Mouse (Mus musculus) heart, postnatal 4 days (tissue): ENCODE measurements around the gene Akap6. TPM values are rescaled to one million over a fixed set of nuclear protein-coding genes. Genes with fewer than 3 reads are reported as not detected.
"Not testable (repeated sequence)": the region's sequence is repeated elsewhere in the genome, so short reads cannot be mapped to it uniquely, and the experiment has no call there.

Experiments
- DNase-seq: peaks from one replicate; pipeline ENCODE4 v3.0.0; 2021
- total RNA-seq, 2 experiments: library from RNA; stranded (reverse); gene quantifications; 2 replicates each; pipeline ENCODE4 v1.2.3; 2021

Akap6 gene
- total RNA-seq, 2 experiments from 2014 or later, result 118 to 127 TPM

DNA sequence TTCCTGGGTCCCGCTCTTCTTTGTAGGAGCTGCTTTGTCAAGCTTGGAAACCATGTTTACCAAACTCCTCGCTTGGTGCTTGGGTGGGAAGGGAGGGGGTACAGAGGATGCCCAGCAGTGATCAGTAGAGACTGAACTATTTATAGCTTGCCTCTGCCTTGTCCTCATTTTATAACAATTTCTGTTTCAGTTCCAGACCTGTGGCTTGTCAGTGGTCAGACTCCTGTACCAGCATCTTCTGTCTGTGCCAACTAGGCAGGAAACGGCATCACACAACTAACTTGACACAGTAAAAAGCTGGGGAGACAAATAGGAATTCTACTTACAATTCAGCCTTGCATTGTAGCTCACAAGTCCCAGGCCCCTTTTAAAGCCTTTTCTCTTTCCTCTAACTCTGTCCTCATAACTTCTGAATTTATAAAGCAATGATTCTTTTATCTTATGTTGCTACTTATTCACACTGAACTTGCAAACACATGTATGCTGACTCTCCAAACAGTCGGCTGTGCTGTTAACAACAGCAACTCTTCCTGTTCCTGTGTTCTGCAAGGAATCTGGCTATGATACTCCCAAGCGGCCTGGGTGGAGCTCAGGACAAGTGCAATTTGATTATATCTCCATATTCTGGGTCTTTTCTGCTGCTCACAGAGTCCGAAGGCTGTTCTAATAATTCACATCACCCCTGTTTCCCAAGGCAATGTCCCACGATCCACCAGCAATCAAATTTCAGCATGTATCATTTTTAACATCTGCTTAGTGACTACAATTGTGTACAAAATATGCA is 12.9 kb downstream of the Akap6 start:
- no peak for DNase-seq

DNA sequence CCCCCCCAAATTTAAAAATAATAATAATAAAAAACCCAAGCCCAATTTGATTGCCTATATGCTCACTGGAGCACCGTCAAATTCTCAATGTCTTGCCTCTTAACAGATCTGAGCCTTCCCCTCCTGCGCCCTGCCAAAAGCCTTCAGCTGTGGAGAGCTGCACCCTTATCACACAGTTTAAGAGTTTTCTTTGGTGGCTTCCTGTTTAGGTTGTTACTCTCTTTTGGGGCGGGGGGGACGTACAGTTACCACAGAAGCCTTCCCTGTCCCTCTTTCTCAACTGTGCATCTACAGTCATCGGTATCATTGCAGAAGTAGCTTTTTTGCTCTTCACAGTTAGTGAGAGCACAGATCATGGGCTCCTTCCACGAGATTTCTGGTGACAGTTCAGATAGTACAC is 19.2 kb downstream of the Akap6 start:
- DNase-seq, result no peak

DNA sequence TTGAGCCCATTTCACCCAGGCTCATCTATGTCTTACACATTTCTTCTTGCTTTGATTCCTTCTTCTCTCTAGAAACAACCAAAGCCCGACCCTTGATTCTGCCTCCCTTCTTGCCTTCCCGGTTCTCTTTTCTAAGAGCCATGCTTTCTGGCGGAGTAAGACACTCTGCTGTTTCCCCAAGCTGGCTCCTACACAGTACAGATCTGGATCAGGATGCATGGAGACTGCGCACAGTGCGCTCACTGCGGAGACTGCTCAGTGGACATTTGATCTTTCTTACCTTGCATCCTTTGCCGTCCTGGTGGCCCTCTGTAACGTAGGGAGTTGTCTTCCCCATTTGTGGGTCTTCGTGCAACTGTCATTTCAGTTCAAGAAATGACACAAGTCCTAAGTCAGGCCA is 20.0 kb downstream of the Akap6 start:
- DNase-seq, result no peak

DNA sequence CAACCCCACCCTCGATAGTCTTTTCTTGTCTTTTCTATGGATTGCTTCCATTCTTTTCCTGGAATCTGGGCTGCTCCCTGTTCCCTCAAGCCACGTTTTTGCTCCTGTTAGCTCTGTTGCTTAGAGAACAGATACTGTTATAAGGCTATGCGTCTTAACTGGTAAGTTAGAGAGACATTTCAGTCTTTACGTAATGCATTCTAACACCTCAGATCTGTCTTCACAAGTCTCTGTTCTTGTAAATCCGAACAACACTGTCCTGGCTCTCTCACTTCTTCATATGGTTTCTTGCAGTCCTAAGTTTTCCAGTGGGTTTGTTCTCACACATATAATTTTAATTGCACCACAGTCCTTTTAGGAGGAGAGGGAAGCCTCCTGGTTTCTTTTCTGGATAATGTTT is 20.5 kb downstream of the Akap6 start:
- DNase-seq, result no peak

DNA sequence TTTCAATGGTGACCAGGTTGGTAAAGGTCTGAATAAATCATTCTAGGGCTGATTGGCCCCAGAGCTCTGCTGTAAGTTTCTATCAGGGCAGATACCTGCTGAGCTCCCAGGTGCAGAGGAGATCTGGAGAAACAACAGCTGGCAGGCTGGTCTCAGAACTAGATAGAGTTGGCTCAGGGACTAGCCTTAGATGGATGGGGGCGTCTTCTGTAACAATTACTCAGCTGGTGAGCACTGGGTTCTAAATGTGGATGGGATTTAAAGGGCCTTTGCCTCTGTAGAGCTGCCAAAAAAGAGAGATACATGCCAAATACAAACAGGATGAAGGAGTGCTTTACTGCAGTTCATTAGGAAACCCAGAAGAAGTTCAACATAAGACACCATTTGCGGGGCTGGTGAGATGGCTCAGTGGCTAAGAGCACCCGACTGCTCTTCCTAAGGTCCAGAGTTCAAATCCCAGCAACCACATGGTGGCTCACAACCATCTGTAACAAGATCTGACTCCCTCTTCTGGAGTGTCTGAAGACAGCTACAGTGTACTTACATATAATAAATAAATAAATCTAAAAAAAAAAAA is 24.9 kb downstream of the Akap6 start:
- DNase-seq, result not testable (repeated sequence)

DNA sequence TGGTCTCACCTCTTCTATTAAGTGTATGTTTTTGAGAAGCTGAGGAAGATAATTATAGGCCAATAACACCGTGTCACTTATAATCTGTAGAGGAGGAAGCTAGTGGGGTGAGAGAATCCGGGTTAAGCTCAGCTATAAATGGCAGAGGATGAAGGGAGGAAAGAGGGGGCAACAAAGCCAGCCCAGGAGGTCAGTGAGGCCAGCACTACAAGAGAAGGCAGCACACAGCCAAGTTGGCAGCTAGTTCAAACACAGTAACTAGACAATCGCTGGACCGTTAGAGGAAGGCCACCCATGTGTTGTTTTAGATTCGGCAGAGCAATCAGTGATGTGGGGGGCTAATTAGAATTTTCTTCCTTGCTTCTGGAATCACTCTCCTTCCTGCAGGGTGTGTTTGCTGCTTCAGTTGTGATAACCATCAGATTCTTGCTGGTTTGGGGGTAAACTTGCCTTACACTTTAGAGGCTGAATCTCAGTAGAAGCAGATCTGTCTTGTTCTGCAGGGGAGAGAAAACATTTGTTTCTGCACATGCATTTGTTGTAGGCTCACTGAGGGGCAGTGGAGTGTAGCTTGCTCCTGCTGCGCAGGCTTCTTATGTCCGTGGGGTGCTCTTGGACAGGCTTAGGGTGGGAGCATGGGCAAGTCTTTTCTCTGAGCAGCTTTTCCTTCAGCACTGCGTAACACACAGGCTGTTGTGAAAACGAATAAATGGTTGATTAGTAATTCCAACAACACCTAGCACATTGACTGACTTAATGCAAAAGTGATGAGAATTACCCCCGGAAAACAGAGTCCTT is 27.4 kb downstream of the Akap6 start:
- no peak for DNase-seq

DNA sequence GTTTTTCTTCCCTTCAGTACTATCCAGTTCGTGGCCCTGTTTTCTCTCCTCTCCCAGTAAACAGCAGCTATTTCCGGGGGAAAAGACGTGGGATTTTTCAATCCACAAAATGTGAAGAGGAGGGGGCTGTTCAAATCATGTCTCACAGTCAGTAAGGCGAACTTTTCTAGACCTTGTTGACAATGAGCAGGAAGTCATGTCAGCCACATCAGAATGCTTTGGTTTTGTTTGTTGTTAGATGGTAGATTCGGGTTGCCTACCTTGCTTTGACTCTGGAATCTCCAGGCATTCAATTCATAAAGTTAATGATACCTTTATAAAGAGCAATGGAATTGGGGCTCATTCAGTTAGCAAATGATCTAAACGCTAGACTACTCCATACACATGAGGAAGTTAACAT is 30.2 kb downstream of the Akap6 start:
- no peak for DNase-seq

DNA sequence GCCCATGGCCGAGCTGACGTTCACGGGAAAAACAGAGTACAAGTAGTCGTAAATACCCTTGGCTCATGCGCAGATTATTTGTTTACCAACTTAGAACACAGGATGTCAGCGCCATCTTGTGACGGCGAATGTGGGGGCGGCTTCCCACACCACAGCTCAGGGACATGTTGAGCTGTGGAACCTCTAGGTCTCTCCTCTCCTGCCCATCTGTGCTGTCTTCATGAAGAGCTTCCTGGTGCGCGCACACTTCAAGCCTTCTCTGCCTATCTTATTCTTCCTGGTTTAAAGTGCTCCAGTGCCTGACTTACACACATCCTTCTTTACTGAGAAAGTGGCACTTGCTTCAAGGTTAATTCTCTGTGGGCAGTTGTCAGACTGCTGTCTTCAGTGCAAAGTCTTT is 36.0 kb downstream of the Akap6 start:
- DNase-seq, result not testable (repeated sequence)

DNA sequence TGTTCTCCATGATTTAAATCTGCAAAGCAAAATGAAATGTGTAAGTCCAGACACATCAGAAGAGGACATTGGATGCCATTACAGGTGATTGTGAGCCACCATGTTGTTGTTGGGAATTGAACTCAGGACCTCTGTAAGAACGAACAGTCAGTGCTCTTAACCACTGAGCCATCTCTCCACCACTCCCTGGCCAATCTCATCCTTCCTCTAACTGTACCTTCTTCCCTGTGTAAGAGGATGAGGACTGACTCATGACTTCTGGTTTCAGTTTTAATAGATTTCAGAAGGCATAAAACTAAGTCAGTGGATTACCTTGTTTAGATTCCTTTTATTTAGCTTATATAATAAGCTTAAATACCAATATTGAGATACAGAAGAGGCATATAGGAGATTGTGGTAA is 38.0 kb downstream of the Akap6 start:
- no peak for DNase-seq

DNA sequence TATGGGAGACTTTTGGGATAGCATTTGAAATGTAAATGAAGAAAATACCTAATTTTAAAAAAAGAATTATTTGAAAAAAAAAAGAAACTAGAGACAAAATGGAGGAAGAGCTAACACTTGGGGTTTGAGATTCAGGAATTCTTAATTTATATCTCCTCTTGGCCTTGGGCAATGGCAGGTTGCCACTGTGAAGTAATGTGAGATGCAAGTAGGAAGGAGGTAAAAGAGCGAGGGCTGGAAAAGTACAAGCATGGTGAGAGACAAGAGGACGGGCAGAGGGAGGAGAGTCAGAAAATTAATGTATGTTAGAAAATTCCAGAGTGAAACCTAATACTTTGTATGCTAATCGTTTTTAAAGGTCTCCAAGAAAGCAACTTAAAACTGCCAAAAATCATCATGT is 40.1 kb downstream of the Akap6 start:
- no peak for DNase-seq

DNA sequence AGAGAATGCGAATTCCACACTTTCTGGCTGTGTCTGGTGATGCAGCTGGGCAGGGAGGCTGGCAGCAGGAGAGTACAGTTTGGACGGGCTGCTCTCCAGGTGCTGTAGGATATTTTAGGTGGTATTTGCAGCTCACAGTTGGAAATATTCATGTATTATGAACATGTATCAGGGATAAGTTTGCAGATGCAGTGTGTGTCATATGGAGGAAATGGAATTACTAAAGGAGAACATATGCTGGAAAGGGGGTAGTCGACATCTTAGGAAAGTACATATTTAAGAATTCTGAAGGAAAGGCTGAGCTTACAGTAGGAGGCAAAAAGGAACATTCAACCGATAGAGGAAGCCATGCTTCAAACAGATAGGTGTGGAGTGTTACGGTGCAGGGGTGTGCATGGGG is 42.6 kb downstream of the Akap6 start:
- DNase-seq, result no peak

DNA sequence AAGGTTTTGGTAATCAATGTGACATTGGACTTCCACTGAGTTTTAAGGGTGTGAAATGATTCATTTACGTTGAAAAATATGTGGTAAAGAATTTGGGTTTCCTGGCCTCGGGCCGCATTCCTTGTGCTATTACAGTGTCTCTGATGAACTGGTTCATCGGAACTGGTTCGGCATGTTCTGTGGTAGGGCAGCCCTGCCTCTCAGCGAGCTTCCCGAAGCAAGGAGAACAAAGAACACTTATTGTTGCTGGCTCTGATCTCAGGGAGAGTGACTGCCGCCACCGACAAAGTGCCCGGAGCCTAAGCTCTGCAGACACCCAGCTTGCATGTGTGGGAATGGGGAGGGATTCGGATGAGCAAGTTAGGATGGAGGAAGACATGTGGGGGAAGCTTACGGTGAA is 50.8 kb downstream of the Akap6 start:
- DNase-seq, result no peak

DNA sequence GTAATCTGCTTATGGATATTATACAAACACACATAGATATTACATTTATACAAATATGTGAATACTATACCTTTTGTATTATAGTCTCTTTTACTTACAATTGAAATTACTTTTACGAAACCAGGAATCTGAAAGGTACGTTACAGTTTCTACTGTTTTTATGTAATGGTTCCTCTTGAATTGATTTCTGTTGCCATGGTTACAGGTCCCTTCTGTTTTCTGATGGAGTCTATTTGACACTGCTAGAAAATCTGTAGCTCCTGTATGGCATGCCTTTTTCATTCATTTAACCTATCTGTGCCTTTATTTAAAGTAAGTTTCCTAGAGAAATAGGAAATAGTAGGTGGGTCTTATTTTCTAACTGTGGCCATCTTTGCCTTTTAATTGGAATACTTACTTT is 56.5 kb downstream of the Akap6 start:
- no peak for DNase-seq

DNA sequence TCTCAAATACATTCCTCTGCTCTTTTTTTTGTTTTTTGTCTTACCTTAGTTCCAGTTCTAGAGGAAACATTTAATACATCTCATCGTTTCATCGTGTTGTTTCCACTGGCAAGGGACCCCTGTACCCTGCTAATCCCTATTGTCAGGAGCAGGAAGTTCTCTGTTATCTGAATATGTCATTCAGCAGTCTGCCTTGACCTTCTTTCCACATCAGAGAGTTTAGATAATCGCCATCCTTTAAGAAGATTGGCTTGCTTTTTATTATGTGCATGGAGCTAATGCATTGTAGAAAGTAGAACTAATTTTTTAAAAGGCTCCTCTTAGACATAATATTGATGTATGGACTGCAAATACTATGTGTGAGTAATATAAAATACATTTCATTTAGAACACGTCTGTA is 58.7 kb downstream of the Akap6 start:
- no peak for DNase-seq

DNA sequence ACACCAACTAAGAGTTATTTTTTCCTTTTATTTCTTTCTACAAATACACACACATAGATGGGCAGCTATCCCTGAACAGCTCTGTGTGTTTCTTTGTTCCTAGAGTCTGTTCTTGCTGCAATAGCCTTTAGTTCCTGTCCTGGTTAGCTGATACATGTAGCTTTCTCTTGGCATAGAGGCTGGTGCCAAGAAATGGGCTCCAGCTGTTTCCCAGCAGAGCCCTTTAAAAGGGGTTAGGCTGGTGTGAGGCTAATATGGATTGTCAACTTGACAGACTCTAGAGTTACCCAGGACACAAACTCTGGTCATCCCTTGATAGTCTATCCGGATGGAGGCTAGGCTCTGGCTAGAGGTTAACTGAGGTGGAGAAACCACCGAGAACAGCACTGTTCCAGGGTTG is 64.9 kb downstream of the Akap6 start:
- no peak for DNase-seq

DNA sequence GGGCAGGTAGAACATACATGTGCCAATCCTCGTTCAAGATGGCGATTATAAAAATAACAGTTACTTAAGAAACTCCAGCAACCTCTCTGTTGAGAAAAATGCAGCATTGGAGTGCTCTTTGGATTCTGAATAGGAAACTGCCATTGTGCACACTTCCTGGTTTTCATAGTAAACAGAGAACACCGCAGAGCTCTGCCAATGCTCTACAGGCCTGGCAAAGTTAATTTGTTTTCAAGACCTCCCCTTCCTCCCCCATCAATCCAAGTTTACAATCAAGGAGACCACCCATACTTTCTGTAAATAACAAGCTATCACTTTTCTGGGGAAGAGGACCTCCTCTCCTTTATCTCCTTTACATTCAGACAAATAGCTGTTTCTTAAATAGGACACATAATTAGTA is 65.6 kb downstream of the Akap6 start:
- DNase-seq, result no peak

DNA sequence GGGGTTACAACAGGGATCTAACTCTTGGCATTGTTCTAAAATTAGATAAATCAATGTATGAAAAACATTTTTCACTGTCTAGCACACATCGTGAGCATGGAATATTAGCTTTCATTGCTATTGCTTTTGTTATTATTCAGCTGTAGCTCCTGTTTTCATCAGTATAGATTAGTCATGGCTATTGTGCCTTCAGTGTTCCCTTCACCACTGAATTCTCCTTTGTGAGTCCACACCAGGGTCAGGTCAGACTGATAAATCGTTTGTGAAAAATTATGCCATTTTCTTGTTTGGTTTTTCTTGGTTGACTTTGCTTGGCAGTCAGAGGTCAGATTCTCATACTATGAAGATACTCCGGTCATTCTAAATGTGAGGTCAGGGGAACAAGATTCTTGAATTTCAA is 70.4 kb downstream of the Akap6 start:
- no peak for DNase-seq

DNA sequence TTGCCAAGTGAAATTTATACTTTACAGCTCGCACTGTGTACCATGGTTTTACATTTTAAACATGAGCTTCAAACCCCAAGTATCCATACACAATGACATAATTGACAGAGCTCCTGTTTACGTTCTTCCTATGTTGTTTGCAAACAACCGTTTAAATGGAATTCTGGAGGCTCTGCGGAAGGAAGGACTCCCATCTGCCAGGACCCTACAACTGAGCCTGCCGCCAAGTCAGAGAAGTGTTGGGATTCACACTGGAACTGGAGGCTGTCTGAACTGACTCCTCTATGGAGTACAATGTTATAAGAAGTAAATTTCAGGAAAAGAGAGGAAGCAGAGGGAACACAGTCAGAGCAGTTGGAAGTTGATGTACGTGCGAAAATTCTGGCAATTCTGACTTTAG is 72.7 kb downstream of the Akap6 start:
- DNase-seq, result no peak

DNA sequence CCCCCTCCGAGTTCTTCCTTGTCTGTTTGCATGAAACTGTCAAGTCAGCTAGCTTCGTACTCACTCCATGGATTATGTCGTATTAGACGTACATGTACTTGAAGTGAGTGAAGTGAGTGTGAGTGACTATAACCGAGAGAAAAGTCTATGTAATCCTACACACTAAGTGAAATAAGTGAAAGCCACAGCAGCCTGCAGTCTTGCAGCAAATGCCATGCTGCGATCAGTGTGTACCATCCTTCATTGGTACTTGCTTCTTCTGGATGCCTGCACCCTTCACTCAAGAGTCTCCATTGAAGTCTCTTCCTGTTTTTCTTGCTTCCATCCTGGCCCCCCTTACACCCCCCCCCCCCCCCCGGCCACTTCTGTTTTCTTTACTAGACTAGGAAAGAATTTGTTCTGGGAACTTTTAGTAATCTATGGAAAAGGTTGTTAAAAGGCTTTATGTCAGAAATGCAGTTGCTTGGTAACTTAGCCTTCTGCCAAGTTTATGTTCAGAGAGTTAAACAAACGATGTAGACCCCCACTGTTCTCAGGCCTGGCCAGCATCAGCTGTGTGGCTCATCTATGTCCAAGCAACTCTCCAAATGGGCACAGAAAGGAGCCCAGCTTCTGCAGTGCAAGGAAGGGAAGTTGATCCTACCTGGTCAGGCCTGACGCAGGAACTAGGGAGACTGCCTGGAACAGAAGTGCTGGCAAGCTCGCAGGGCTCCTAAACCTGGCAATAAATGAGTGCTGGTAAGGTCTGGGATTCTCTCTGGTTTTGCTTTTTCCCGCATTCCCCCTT is 73.5 kb downstream of the Akap6 start:
- DNase-seq, result no peak

DNA sequence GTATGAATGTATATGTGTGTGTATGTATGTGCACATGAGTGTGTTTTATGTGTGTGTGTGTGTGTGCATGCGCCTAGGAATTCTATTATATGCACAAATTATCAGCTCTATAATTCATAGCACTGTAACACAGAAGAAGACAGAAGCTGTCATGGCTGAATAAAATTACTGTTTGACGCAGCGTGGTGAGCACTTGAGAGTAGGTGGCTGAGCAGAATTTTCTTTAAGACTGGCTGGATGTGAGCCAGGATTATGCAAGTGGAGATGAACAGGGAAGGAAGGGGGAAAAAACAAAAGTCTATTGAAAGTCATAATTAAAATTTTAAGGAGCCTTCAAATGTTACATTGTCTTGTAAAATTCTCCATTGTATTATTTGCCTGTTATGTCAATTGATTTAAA is 74.7 kb downstream of the Akap6 start:
- DNase-seq, result no peak

DNA sequence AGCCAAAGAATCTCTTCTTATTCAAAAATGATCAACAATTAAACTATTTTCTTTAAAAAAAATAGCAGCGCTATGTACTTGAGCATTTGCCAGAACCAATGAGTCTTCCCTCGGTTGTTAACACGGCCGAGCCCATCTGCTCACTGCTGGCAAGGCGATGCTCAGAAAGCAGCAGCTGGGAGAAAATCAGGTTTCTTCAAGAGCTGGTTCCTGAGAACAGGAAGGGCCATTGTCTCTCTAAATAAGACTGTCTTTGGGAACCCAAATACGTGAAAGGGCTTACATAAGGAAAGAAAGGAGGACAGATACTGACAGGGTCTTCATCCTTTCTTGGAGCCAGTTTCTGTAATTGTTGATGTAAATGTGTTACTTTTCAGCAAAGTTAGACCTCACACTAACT is 75.2 kb downstream of the Akap6 start:
- DNase-seq, result no peak

DNA sequence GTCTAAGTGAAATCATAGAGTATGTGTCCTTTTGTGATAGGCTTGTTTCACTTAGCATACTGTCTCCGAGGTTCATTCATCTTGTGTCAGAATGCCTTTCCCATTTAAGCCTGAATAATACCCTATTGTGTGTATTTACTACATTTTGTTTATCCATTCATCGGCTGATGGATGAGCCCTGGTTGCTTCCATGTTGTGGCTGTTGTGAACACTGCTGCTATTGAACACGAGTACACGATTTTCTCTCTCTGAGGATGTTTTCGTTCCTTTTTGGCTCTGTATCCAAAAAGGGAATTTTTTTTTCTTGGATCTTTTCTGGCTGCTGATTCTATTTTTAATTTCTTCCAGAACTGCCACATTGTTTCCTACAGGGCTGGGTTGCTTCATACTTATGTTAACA is 81.0 kb downstream of the Akap6 start:
- DNase-seq, result no peak

DNA sequence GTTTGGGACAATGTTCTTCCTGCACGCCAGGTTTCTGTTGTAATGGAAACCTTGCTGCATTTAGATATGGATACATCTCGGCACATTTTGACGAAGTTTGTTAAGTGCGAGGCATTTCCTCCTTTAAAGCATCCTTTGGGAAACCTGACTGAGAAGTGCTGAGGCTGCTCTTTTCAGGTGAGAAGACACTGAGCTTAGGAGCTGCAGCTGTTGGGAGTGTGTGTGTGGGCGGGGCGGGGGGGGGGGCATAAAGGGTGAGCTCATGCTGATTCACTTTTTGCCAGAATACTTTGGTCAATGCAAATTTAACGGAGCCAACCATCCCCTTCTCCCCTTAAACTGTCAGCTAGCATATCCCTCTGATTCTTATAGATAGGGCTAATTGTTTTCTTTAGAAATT is 81.9 kb downstream of the Akap6 start:
- DNase-seq, result no peak
